In genomic region chr15:20666650-20667049, GRCm38 (mm10) we compare ENCODE assay signal across 35 mouse cellular contexts. TPM values are rescaled to one million over a fixed set of nuclear protein-coding genes. Genes with fewer than 3 reads are reported as not detected.
"Had no signal": no experiment of that assay in that cellular context is flagged by ENCODE, and none has a peak within 500 bp of the region (broad histone marks: within the 10 kb centered on the region; RNA-seq: fewer than 3 reads in every experiment).

Acot10 (minus strand) TSS chr15:20666750.

- H3K36me3 ChIP-seq: heart, embryonic 10.5 days; heart, embryonic 12.5 days; heart, embryonic 13.5 days; heart, embryonic 15.5 days; hindbrain, embryonic 10.5 days; hindbrain, embryonic 12.5 days; hindbrain, embryonic 13.5 days; hindbrain, embryonic 15.5 days; intestine, embryonic 15.5 days; kidney, embryonic 15.5 days had no signal

- H3K27ac ChIP-seq: heart, embryonic 10.5 days; heart, embryonic 13.5 days; heart, embryonic 15.5 days; hindbrain, embryonic 10.5 days; hindbrain, embryonic 12.5 days; hindbrain, embryonic 13.5 days; hindbrain, embryonic 14.5 days; hindbrain, embryonic 15.5 days; hindbrain, postnatal 0 days; intestine, embryonic 15.5 days; kidney, embryonic 15.5 days; kidney, postnatal 0 days; layer of hippocampus, adult 2 months had no signal

- H3K27me3 ChIP-seq: heart, embryonic 12.5 days; heart, embryonic 13.5 days; heart, embryonic 15.5 days; hindbrain, embryonic 12.5 days; hindbrain, embryonic 13.5 days; hindbrain, embryonic 15.5 days; intestine, embryonic 15.5 days; kidney, embryonic 15.5 days had no signal

- H3K4me1 ChIP-seq: heart, embryonic 10.5 days; heart, embryonic 12.5 days; heart, embryonic 13.5 days; heart, embryonic 15.5 days; hindbrain, embryonic 10.5 days; hindbrain, embryonic 12.5 days; hindbrain, embryonic 13.5 days; hindbrain, embryonic 15.5 days; intestine, embryonic 15.5 days; kidney, embryonic 15.5 days had no signal

- H3K4me3 ChIP-seq: heart, embryonic 10.5 days; heart, embryonic 12.5 days; heart, embryonic 13.5 days; heart, embryonic 15.5 days; hindbrain, embryonic 10.5 days; hindbrain, embryonic 12.5 days; hindbrain, embryonic 13.5 days; hindbrain, embryonic 15.5 days; intestine, embryonic 15.5 days; kidney, embryonic 15.5 days; layer of hippocampus, adult 2 months had no signal

- DNase-seq: heart, postnatal 10 days; heart, postnatal 14 days; heart, postnatal 36 days; heart, postnatal 4 days; kidney, adult 11 months; kidney, adult 18-20 months; kidney, adult 2 months; kidney, adult 8-10 months; kidney, adult 9 months; kidney, postnatal 10 days; kidney, postnatal 14 days; kidney, postnatal 25 days; kidney, postnatal 36 days; kidney, postnatal 4 days; layer of hippocampus, postnatal 36 days had no signal

RNA-seq across cellular contexts. Expression of gene Acot10, which starts in this region (rescaled TPM):
- polyA plus RNA-seq: heart, embryonic 12.5 days; heart, embryonic 13.5 days; heart, embryonic 14.5 days; hindbrain, embryonic 11.5 days; intestine, embryonic 14.5 days; intestine, embryonic 15.5 days; intestine, embryonic 16.5 days; kidney, adult 2 months; kidney, embryonic 14.5 days; kidney, embryonic 15.5 days; large intestine, adult 2 months had no signal
